Mouse (Mus musculus) heart, embryonic 13.5 days (tissue): Measurements from ENCODE around the gene Hba-x. TPM values are rescaled to one million over a fixed set of nuclear protein-coding genes. Genes with fewer than 3 reads are reported as not detected.

Experiments
- polyA plus RNA-seq: library from polyadenylated mRNA; unstranded; fragments of >200 nt; fragmentation: Nextera tagmentation; extraction: Ambion mirVana; gene quantifications from 2 replicates; pipeline ENCODE4 v1.2.1, GENCODE M21; 2015

Gene Hba-x
- polyA plus RNA-seq, 1 experiment from 2014 or later = 4,851 TPM

Other genes starting within 250 kb of the Hba-x start
- 0.15 TPM in 1 of 2 replicates, not detected in the other for gene Il9r, start 76.1 kb upstream of the Hba-x start, polyA plus RNA-seq
- 44.9 and 46.7 TPM in 2 replicates for gene Snrnp25, start 71.0 kb upstream of the Hba-x start, polyA plus RNA-seq
- gene Rhbdf1, start 54.1 kb upstream of the Hba-x start, polyA plus RNA-seq = 34.1 and 34.8 TPM in 2 replicates
- 19.7 and 21.2 TPM in 2 replicates for gene Mpg, start 49.9 kb upstream of the Hba-x start, polyA plus RNA-seq
- 33.4 and 34.9 TPM in 2 replicates for gene Nprl3, start 8.7 kb upstream of the Hba-x start, polyA plus RNA-seq
- gene Hba-a1, start 7.1 kb downstream of the Hba-x start, polyA plus RNA-seq = 17,648 and 28,254 TPM in 2 replicates
- 9.6 and 10.0 TPM in 2 replicates for gene Hbq1b, start 10.6 kb downstream of the Hba-x start, polyA plus RNA-seq
- gene Hba-a2, start 20.1 kb downstream of the Hba-x start, polyA plus RNA-seq = 42,363 and 67,294 TPM in 2 replicates
- 4.6 and 8.0 TPM in 2 replicates for gene Hbq1a, start 23.7 kb downstream of the Hba-x start, polyA plus RNA-seq
- 11.5 and 12.1 TPM in 2 replicates for gene Sh3pxd2b, start 71.4 kb downstream of the Hba-x start, polyA plus RNA-seq
- 26.5 and 26.8 TPM in 2 replicates for gene Ubtd2, start 179.0 kb downstream of the Hba-x start, polyA plus RNA-seq